In genomic region chr16:33672188-33672587, GRCm38 (mm10) we compare ENCODE assay signal across 12 mouse cellular contexts.
"Had no signal": no experiment of that assay in that cellular context is flagged by ENCODE, and none has a peak within 500 bp of the region (broad histone marks: within the 10 kb centered on the region; RNA-seq: fewer than 3 reads in every experiment).

No protein-coding gene starts in this region.

- H3K9me3 ChIP-seq: limb, embryonic 15.5 days; liver, embryonic 15.5 days; midbrain, embryonic 13.5 days had no signal

- H3K27ac ChIP-seq: left cerebral cortex, adult 2 months; limb, embryonic 15.5 days; liver, embryonic 15.5 days; midbrain, embryonic 13.5 days had no signal

- H3K36me3 ChIP-seq: limb, embryonic 15.5 days; liver, embryonic 15.5 days; midbrain, embryonic 13.5 days had no signal

- H3K4me1 ChIP-seq: liver, embryonic 15.5 days had no signal

- H3K9ac ChIP-seq: limb, embryonic 15.5 days; liver, embryonic 15.5 days; lung, embryonic 14.5 days; midbrain, embryonic 13.5 days had no signal

- H3K4me2 ChIP-seq: limb, embryonic 15.5 days; liver, embryonic 15.5 days; lung, embryonic 14.5 days; midbrain, embryonic 13.5 days had no signal

- H3K27me3 ChIP-seq: limb, embryonic 15.5 days; liver, embryonic 15.5 days; midbrain, embryonic 13.5 days had no signal

- ATAC-seq: midbrain, embryonic 13.5 days had no signal

- DNase-seq: kidney, adult 18-20 months; kidney, postnatal 10 days; kidney, postnatal 4 days; lung, embryonic 14.5 days; lung, postnatal 14 days; right cerebral cortex, postnatal 14 days; thymus, adult 18-20 months; thymus, postnatal 14 days had no signal

- H3K4me3 ChIP-seq: left cerebral cortex, adult 2 months; limb, embryonic 15.5 days; liver, embryonic 15.5 days; midbrain, embryonic 13.5 days had no signal
